Mouse (Mus musculus): Measurements from ENCODE around the gene 1700013F07Rik. TPM values are rescaled to one million over a fixed set of nuclear protein-coding genes. Genes with fewer than 3 reads are reported as not detected.
"Not testable (repeated sequence)": the region's sequence is repeated elsewhere in the genome, so short reads cannot be mapped to it uniquely, and the experiment has no call there.

1700013F07Rik gene
- not detected for total RNA-seq (2021)

GRCm38 (mm10) chr3:108533951-108534350, at the start of gene 1700013F07Rik:
Gene 1700013F07Rik (plus strand): TSS chr3:108534150.
- no peak for DNase-seq
- intact Hi-C loops (cut with DNase I) = no loop called here

- intact Hi-C loops (cut with DNase I) = no loop called here
- no peak for DNase-seq
Measured at GRCm38 (mm10) chr3:108484749-108485148, 49.2 kb upstream of the 1700013F07Rik start.

GRCm38 (mm10) chr3:108489968-108490367, 44.0 kb upstream of the 1700013F07Rik start:
- intact Hi-C loops (cut with DNase I) = no loop called here
- DNase-seq = no peak

GRCm38 (mm10) chr3:108494861-108495474, 39.0 kb upstream of the 1700013F07Rik start:
- intact Hi-C loops (cut with DNase I) = no loop called here
- no peak for DNase-seq

GRCm38 (mm10) chr3:108495486-108495885, 38.5 kb upstream of the 1700013F07Rik start:
- no peak for DNase-seq
- intact Hi-C loops (cut with DNase I) = no loop called here

GRCm38 (mm10) chr3:108497602-108498001, 36.3 kb upstream of the 1700013F07Rik start:
- DNase-seq = no peak
- intact Hi-C loops (cut with DNase I) = no loop called here

DNA sequence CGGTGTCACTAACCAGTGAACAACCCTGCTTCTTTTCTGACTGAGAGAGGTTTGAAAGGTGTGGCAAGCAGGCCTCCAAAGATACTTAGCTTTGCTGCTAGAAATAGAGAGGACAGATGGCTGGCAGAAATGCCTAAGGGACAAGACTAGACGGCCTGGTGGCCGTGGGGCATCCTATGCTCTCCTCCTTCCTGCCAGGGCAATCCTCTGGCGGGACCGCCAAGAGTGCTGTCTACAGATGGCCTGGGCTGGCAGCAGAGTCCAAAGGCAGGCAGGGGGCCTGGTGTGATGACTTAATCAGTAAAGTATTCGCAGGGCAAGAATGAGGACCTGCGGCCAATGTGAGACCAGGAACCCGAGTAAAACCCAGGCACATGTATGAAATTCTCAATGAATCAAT, 34.1 kb upstream of the 1700013F07Rik start:
- intact Hi-C loops (cut with DNase I) = no loop called here
- no peak for DNase-seq

GRCm38 (mm10) chr3:108501411-108501810, 32.5 kb upstream of the 1700013F07Rik start:
- DNase-seq; intact Hi-C loops (cut with DNase I): not testable (repeated sequence)

GRCm38 (mm10) chr3:108503908-108504307, 30.0 kb upstream of the 1700013F07Rik start:
- no peak for DNase-seq
- intact Hi-C loops (cut with DNase I) = no loop called here

- DNase-seq = no peak
- intact Hi-C loops (cut with DNase I) = no loop called here
Measured at GRCm38 (mm10) chr3:108508745-108509474, 25.0 kb upstream of the 1700013F07Rik start.

DNA sequence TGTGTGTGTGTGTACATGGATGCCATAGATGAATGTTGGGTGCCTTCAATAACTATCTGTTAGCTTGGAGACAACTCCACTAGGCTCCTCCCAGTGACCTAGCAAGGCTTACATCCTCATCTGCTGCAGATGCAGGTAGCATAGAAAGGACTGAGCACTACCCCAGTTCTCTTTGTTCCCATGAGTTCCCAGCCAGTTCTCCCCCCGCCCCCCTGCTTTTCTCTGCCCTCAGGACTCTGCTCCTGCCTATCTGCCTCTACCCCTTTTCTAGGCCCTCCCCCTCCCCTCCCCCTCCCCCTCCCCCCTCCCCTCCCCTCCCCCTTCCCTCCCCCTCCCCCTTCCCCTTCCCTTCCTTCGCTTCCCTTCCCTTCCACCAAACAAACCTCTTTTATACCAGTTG, 23.8 kb upstream of the 1700013F07Rik start:
- intact Hi-C loops (cut with DNase I) = no loop called here
- DNase-seq = no peak

- intact Hi-C loops (cut with DNase I) = no loop called here
- no peak for DNase-seq
Measured at GRCm38 (mm10) chr3:108510716-108511483, 23.1 kb upstream of the 1700013F07Rik start.

GRCm38 (mm10) chr3:108513465-108513864, 20.5 kb upstream of the 1700013F07Rik start:
- no peak for DNase-seq
- intact Hi-C loops (cut with DNase I) = no loop called here

DNA sequence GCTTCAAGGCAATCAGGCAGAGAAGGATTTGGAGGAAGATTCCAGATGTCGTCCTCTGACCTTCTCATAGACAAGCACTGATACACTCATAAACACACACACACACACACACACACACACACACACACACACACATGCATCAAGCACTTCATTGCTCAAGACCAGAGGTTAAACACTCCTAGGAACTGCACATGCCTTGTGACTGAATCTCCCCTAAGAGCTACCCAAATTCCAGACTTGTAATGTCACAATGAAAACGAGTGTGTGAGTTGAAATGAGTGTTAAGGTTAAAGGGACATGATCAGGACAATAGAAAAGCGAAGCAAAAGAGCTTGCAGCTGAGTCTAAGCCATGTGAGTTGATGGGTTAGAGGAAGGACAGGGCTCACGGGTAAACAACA, 15.7 kb upstream of the 1700013F07Rik start:
- intact Hi-C loops (cut with DNase I) = no loop called here
- DNase-seq = no peak

DNA sequence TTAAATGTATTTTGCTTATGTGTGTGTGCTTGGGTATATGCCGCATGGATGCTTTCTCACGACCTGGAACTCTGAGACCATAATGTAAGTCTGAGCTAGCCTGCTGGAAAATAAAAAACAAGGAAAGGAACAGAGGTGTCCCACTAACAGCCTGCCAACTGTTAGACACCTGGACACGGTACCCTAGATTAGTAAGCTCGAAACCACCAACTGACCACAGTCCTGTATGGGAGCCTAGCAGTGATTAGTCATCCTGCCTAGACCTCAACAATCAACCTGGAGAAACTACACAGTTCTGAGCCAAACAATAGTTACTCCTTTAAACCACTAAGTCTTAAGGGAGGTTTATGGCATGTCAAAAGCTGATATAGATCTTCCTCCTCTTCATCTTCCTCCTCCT, 10.5 kb upstream of the 1700013F07Rik start:
- DNase-seq = no peak
- intact Hi-C loops (cut with DNase I) = no loop called here

DNA sequence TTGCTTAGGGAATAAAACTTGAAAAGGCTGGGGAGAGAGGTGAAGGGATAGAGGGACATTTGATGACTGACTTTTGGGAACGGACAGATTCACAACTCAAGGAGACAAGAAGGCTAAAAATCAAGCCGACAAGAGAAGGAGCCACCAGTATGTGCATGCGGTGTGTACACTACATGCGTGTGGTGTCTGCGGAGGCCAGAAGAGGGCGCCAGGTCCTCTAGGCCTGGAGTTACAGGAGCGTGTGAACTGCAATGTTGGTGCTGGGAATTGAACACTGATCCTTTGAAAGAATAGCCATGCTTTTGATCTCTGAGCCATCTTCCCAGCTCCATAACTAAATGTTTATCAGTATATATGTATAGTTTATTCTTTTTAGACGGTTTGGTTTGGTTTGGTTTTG, 5.5 kb upstream of the 1700013F07Rik start:
- intact Hi-C loops (cut with DNase I) = no loop called here
- DNase-seq = no peak

DNA sequence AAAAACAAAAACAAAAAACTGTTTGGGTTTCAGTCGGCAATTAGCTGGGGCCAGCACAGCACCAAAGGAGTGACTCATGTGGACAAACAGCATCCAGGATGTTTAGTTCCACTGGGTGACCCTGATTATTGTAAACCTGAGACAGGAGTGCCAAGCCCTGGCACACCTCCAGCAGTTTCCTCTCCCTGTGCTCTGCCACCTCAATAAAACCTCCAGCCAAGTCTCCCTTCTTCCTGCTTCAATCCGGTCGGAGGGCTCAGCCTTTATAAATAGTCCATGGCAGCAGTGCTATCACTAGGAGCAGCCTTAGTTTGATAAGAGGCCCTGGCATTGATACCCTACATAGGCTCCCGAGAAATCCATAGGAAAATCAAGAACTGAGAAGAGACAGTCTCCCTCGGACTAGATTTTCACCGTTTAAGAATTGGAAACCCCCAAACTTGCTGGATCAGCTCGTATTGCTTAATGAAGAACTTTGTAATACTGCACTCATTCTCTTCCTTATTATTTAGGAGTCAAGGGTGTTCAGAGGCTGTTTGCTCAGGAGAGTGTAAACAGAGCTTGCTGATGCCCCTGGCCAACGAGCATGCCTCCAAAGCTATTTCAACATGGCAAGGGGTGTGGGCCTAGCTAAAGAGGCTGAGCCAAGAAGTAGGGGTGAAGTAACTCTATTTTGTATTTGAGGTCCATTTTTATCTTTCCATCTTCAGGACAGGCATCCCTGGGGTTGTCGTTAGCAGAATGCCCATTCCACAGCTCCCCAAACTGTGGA, 650 bp upstream of the 1700013F07Rik start:
- intact Hi-C loops (cut with DNase I) = no loop called here
- peak; percentile 9 to 17 for DNase-seq

DNA sequence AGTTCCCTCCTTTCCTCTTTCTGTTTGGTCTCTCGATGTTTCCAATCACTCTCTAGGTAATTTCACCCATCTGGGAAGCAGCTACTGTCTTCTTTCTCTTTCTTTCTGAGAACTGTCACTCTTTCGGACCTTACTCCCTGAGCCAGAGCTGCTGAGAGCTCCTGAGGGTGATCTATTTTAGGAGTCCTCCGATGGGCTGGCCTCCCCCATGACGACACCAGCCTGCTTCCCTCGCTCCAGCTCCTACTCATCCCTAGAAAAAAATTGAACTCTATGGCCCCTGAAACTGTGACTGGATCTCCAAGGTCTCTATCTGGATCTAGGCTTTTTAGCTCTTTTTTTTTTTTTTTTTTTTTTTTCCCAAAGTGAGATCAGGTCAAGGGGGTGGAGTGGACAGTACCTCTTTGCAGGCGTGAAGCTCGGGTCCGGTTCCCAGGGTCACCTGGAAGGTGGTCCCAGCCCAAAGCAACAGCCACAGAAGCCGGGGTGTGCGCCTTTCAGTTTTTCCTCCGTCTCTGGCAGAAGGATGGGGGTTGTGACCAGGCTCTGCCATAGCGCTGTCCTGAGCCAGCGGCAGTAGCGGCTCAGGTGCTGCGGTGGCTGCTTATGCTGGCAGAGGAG, 2.1 kb downstream of the 1700013F07Rik start:
- DNase-seq = no peak
- intact Hi-C loops (cut with DNase I) = no loop called here

GRCm38 (mm10) chr3:108536517-108537260, 2.7 kb downstream of the 1700013F07Rik start, which contains the start of gene 5330417C22Rik:
Gene 5330417C22Rik (minus strand): TSS chr3:108536536.
- intact Hi-C loops (cut with DNase I) = loop anchor here (1.0 kb wide), 1 partner anchor 18 kb away; no protein-coding TSS in a partner anchor
- DNase-seq = peak; percentile 4 to 12

All from heart, postnatal 36 days (tissue).